Comparison of ENCODE assay signal across 7 mouse cellular contexts in the genomic region with DNA sequence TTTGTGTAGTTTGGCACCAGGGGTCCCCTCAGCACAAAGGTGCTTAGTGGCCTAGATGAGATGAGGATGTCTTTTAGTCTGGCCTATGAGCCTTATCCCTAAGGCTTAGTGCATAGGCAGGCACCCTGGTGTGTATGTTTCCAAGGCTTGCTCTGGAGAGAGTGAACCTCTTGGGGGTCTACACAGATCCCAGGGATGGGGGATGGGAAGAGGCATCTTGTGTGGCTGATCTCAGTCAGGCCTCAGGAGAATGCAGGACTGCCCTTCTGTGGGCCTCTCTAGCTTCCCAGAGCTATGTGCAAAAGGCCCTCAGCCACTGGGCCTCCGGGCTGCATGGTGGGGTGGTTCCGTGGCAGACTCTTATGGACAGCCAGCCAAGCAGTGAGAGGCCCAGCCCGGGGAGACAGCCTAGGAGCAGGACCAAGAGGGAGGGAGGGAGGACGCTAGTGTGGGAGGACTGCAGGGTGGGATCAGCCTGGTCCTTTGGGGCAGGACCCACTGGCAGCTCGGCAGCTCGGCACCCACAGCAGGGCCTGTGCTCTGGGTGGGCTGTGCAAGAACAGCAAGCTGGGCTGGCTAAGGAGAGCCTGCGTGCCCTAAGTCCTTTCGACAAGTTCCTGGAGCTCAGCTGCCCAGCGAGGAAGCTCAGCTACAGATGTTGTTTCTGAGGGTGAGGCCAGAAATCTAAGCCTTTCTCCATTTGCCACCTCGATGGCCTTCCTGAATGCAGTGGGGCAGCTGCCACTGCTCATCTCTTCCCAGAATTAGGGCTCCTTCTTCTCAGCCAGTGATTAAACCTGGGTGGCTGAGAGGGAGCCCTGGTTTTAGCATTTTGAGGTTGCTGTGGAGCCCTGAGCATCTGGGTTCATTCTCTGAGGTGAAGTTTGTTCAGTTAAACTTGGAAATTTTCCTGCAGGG. TPM values are rescaled to one million over a fixed set of nuclear protein-coding genes. Genes with fewer than 3 reads are reported as not detected.
DNase-seq lines count a peak whose midpoint lies in the region; ATAC-seq lines count a peak whose summit lies in the region.

No protein-coding gene starts in this region.

- H3K4me1 ChIP-seq in heart, embryonic 12.5 days (replicated peaks), result peaks cover 89% of the 10 kb centered on the region
- peaks cover 64% of the 10 kb centered on the region for H3K4me1 ChIP-seq in neural tube, embryonic 13.5 days (replicated peaks)

- ATAC-seq in heart, embryonic 12.5 days (ENCODE audit: insufficient number of reproducible peaks, low FRiP score), result no peak
- ATAC-seq in neural tube, embryonic 13.5 days (ENCODE audit: low read depth), result no peak
- no peak for ATAC-seq in erythroblast, adult 5-6 weeks (replicated peaks; ENCODE audit: low FRiP score, poor library complexity, severe bottlenecking)

- peak overlapping the region; percentile 88 for H3K27ac ChIP-seq in heart, embryonic 12.5 days (ENCODE audit: poor library complexity, severe bottlenecking)
- H3K27ac ChIP-seq in neural tube, embryonic 13.5 days (replicated peaks), result peak overlapping the region; percentile 47

- peak overlapping the region; percentile 65 for H3K9ac ChIP-seq in heart, embryonic 12.5 days
- peak overlapping the region; percentile 35 for H3K9ac ChIP-seq in neural tube, embryonic 13.5 days

- DNase-seq in adipocyte (ENCODE audit: low spot score), result peak; percentile 45
- DNase-seq in cerebellum, postnatal 10 days, result peak; percentile 39 to 48
- DNase-seq in kidney, postnatal 4 days, result peak; percentile 63 to 74
- no peak for DNase-seq in layer of hippocampus, adult 11-12 months (ENCODE audit: low spot score)

- H3K36me3 ChIP-seq in heart, embryonic 12.5 days, result 0 out of 2 replicates have a peak, but pooled peaks cover 8% of the 10 kb centered on the region
- peaks cover 3% of the 10 kb centered on the region; the same call in 1 of the 2 replicates for H3K36me3 ChIP-seq in neural tube, embryonic 13.5 days

- no peaks in the 10 kb centered on the region for H3K27me3 ChIP-seq in heart, embryonic 12.5 days (replicated peaks)
- no peaks in the 10 kb centered on the region for H3K27me3 ChIP-seq in neural tube, embryonic 13.5 days

- no peaks in the 10 kb centered on the region for H3K9me3 ChIP-seq in heart, embryonic 12.5 days (replicated peaks)
- no peaks in the 10 kb centered on the region for H3K9me3 ChIP-seq in neural tube, embryonic 13.5 days

- 0 out of 2 replicates have a peak overlapping the region, but pooled peaks have one; percentile 6 for H3K4me3 ChIP-seq in heart, embryonic 12.5 days
- H3K4me3 ChIP-seq in neural tube, embryonic 13.5 days, result no peak overlapping the region

- H3K4me2 ChIP-seq in heart, embryonic 12.5 days, result peak overlapping the region; percentile 56
- H3K4me2 ChIP-seq in neural tube, embryonic 13.5 days, result no peak overlapping the region; the same call in 1 of the 2 replicates

- 23% methylated on average over 10 of the region's 10 CpGs for WGBS in heart, embryonic 12.5 days
- WGBS in neural tube, embryonic 13.5 days, result 67% methylated on average over 10 of the region's 10 CpGs

RNA-seq across cellular contexts. Expression of gene Akt2, which starts 5.5 kb away (rescaled TPM):
- polyA plus RNA-seq in heart, embryonic 12.5 days (2016; fragmentation: Nextera tagmentation; extraction: Ambion mirVana), result 85.0 and 89.4 TPM in 2 replicates
- 59.6 and 66.2 TPM in 2 replicates for polyA plus RNA-seq in neural tube, embryonic 13.5 days (2015; fragmentation: Nextera tagmentation; extraction: Ambion mirVana)
- total RNA-seq in erythroblast, adult 5-6 weeks (2015; ENCODE audit: low replicate concordance), result 22.7 and 25.1 TPM in 2 replicates
- total RNA-seq in erythroblast, adult 5-6 weeks (2017; ENCODE audit: low replicate concordance), result 51.2 and 57.6 TPM in 2 replicates

RNA-seq across cellular contexts. Expression of gene 2310022A10Rik, which starts 43.8 kb away (rescaled TPM):
- polyA plus RNA-seq in heart, embryonic 12.5 days (2016; fragmentation: Nextera tagmentation; extraction: Ambion mirVana), result 36.4 and 37.4 TPM in 2 replicates
- polyA plus RNA-seq in neural tube, embryonic 13.5 days (2015; fragmentation: Nextera tagmentation; extraction: Ambion mirVana), result 30.9 and 31.9 TPM in 2 replicates
- total RNA-seq in erythroblast, adult 5-6 weeks (2015; ENCODE audit: low replicate concordance), result 2.9 TPM in 1 of 2 replicates, not detected in the other
- total RNA-seq in erythroblast, adult 5-6 weeks (2017; ENCODE audit: low replicate concordance), result 3.6 and 10.4 TPM in 2 replicates

RNA-seq across cellular contexts. Expression of gene Pld3, which starts 43.8 kb away (rescaled TPM):
- polyA plus RNA-seq in heart, embryonic 12.5 days (2016; fragmentation: Nextera tagmentation; extraction: Ambion mirVana), result 59.5 and 63.4 TPM in 2 replicates
- polyA plus RNA-seq in neural tube, embryonic 13.5 days (2015; fragmentation: Nextera tagmentation; extraction: Ambion mirVana), result 123 and 128 TPM in 2 replicates
- total RNA-seq in erythroblast, adult 5-6 weeks (2015; ENCODE audit: low replicate concordance), result 128 and 139 TPM in 2 replicates
- 73.6 and 84.7 TPM in 2 replicates for total RNA-seq in erythroblast, adult 5-6 weeks (2017; ENCODE audit: low replicate concordance)

RNA-seq across cellular contexts. Expression of gene Ttc9b, which starts 56.9 kb away (rescaled TPM):
- 0.09 TPM in 1 of 2 replicates, not detected in the other for polyA plus RNA-seq in heart, embryonic 12.5 days (2016; fragmentation: Nextera tagmentation; extraction: Ambion mirVana)
- polyA plus RNA-seq in neural tube, embryonic 13.5 days (2015; fragmentation: Nextera tagmentation; extraction: Ambion mirVana), result 45.8 and 54.8 TPM in 2 replicates
- not detected in 2 replicates for total RNA-seq in erythroblast, adult 5-6 weeks (2015; ENCODE audit: low replicate concordance)
- total RNA-seq in erythroblast, adult 5-6 weeks (2017; ENCODE audit: low replicate concordance), result not detected in 2 replicates
